Mouse (Mus musculus) kidney, embryonic 15.5 days (tissue): ENCODE data around the gene Olfr535. TPM values are rescaled to one million over a fixed set of nuclear protein-coding genes. Genes with fewer than 3 reads are reported as not detected.
"Not testable (repeated sequence)": the region's sequence is repeated elsewhere in the genome, so short reads cannot be mapped to it uniquely, and the experiment has no call there.

Source experiments
- ATAC-seq: fragments of 200-750 bp; cut with Nextera tagmentation; replicated peaks from 2 replicates; pipeline ENCODE4 v1.8.0; 2017; ENCODE audit warnings: moderate TSS enrichment; ENCODE audit not compliant: low FRiP score
- H3K27ac ChIP-seq: fragments of 300-500 bp; sonication (generic); 2 replicates; pipeline ENCODE4 v1.5.1; 2015; ENCODE audit warnings: mild to moderate bottlenecking, inconsistent platforms
- H3K27me3 ChIP-seq: fragments of 300-500 bp; sonication (generic); 2 replicates; pipeline ENCODE4 v1.6.1; 2015; ENCODE audit warnings: inconsistent platforms
- H3K36me3 ChIP-seq: fragments of 300-500 bp; sonication (generic); 2 replicates; pipeline ENCODE4 v1.6.1; 2015; ENCODE audit warnings: inconsistent platforms
- H3K4me1 ChIP-seq: fragments of 300-500 bp; sonication (generic); 2 replicates; pipeline ENCODE4 v1.6.1; 2015; ENCODE audit warnings: inconsistent platforms
- H3K4me2 ChIP-seq: fragments of 300-500 bp; sonication (generic); 2 replicates; pipeline ENCODE4 v1.6.1; 2015; ENCODE audit warnings: moderate library complexity, mild to moderate bottlenecking, inconsistent platforms
- H3K4me3 ChIP-seq: fragments of 300-500 bp; sonication (generic); replicated peaks from 2 replicates; pipeline ENCODE4 v1.5.1; 2015; ENCODE audit warnings: mild to moderate bottlenecking, inconsistent platforms
- H3K9ac ChIP-seq: fragments of 300-500 bp; sonication (generic); 2 replicates; pipeline ENCODE4 v1.6.1; 2015; ENCODE audit warnings: mild to moderate bottlenecking, inconsistent platforms
- H3K9me3 ChIP-seq: fragments of 300-500 bp; sonication (generic); replicated peaks from 2 replicates; pipeline ENCODE4 v1.6.1; 2016; ENCODE audit warnings: inconsistent platforms
- WGBS: fragments of 180-500 bp; shearing (Covaris S2); methylation state at CpG from one replicate; pipeline ENCODE4 v1.1.7; 2015; ENCODE audit warnings: mixed read lengths; 5-methylcytosine and 5-hydroxymethylcytosine counted together
- polyA plus RNA-seq: library from polyadenylated mRNA; unstranded; fragments of >200 nt; fragmentation: Nextera tagmentation; extraction: Ambion mirVana; gene quantifications from 2 replicates; pipeline ENCODE4 v1.2.1, GENCODE M21; 2015

Gene Olfr535
- polyA plus RNA-seq: not detected in 2 replicates

GRCm38 (mm10) chr7:140483916-140484315 lies at the start of gene Olfr535:
Gene Olfr535 (plus strand): TSS chr7:140484216.
- Histone ChIP-seq H3K27me3 (no peaks in the 10 kb centered on the region), H3K4me3 (no peak within 1 kb of the TSS), H3K36me3 (no peaks in the 10 kb centered on the region), H3K9me3 (no peaks in the 10 kb centered on the region), H3K4me2 (no peak within 1 kb of the TSS), H3K9ac (no peak within 1 kb of the TSS), H3K4me1 (no peaks in the 10 kb centered on the region), H3K27ac (no peak within 1 kb of the TSS)
- ATAC-seq: no peak
- 76% methylated on average over 1 of the region's 1 CpGs for WGBS

- Histone ChIP-seq H3K4me3 (no peak overlapping the region), H3K27me3 (no peaks in the 10 kb centered on the region), H3K27ac (no peak overlapping the region), H3K9ac (no peak overlapping the region), H3K4me2 (no peak overlapping the region), H3K9me3 (no peaks in the 10 kb centered on the region), H3K4me1 (no peaks in the 10 kb centered on the region), H3K36me3 (no peaks in the 10 kb centered on the region)
- WGBS: 83% methylated on average over 1 of the region's 1 CpGs
- ATAC-seq: no peak
These were observed 40.9 kb upstream of the Olfr535 start for GRCm38 (mm10) chr7:140443141-140443540.

DNA sequence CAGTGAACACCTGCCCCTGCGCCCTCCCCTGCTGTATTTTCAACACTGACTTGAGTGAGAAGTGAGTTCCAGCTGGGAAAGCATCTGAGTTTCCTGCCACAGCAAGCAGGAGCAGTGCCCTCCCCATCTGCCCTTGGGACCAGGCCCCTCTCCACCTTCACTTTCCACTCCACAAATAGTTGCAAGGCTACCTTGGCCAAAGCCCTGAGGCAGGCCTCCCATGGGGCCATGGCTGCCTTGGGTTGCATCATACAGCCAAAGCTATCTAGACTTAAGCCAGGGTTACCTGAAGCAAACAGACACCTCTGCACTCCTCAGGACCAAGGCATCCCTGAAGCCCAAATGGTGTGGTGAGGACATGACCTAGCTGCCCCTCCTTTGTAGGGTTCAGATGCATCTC lies 20.9 kb upstream of the Olfr535 start, which contains the start of gene Olfr533:
Gene Olfr533 (plus strand): TSS at position 301 of the 400 bp plus-strand sequence.
- H3K4me3 ChIP-seq, H3K4me1 ChIP-seq, H3K4me2 ChIP-seq, H3K27ac ChIP-seq, H3K36me3 ChIP-seq, H3K9me3 ChIP-seq, H3K9ac ChIP-seq, ATAC-seq, H3K27me3 ChIP-seq: not testable (repeated sequence)
- WGBS: 80% methylated on average over 1 of the region's 1 CpGs

DNA sequence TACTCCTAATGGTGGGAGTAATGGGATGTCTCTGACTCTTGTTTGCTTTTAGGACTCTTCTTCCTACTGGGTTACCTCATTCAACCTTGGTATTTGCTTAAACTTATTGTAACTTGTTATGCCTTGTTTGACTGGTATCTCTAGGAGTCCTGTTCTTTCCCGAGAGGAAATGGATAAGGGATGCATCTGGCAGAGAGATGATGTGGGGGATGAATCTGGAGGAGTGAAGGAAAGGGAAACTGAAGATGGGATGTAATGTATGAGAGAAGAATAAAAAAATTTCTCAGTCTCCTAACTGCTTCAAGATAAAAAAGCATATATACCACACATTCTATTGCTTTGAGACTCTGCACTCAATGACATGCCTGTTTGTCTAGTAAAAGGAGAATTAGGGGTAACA lies 6.1 kb upstream of the Olfr535 start:
- no peak overlapping the region for H3K4me3 ChIP-seq
- no peak for ATAC-seq
- H3K9me3 ChIP-seq: no peaks in the 10 kb centered on the region; the same call in 1 of the 2 replicates
- no peaks in the 10 kb centered on the region for H3K4me1 ChIP-seq
- WGBS: 73% methylated on average over 1 of the region's 1 CpGs
- H3K36me3 ChIP-seq: no peaks in the 10 kb centered on the region
- no peak overlapping the region for H3K9ac ChIP-seq
- H3K27ac ChIP-seq: no peak overlapping the region
- no peaks in the 10 kb centered on the region for H3K27me3 ChIP-seq
- H3K4me2 ChIP-seq: no peak overlapping the region

DNA sequence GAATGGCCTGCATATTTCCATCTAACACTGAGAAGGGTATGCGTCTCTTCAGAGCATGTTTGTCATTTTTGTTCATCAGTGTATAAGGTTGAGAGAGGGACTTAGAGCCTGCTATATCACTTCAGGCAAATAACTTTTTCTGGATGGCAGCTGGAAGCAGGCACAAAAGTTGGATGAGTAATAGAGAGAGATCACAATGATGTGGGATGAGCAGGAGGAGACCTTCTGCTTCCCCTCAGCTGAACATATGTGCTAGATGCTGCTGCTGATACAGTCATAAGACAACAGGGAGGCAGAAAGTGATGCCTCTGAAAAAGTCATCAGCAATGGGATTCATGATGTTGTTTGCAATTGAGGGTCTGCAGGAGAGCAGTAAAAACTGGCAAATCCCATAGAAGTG lies 5.3 kb upstream of the Olfr535 start:
- H3K36me3 ChIP-seq: no peaks in the 10 kb centered on the region
- H3K9me3 ChIP-seq: no peaks in the 10 kb centered on the region; the same call in 1 of the 2 replicates
- H3K9ac ChIP-seq: no peak overlapping the region
- 98% methylated on average over 1 of the region's 1 CpGs for WGBS
- H3K27me3 ChIP-seq: no peaks in the 10 kb centered on the region
- H3K4me1 ChIP-seq: no peaks in the 10 kb centered on the region
- ATAC-seq: no peak
- no peak overlapping the region for H3K27ac ChIP-seq
- H3K4me3 ChIP-seq: no peak overlapping the region
- H3K4me2 ChIP-seq: no peak overlapping the region

DNA sequence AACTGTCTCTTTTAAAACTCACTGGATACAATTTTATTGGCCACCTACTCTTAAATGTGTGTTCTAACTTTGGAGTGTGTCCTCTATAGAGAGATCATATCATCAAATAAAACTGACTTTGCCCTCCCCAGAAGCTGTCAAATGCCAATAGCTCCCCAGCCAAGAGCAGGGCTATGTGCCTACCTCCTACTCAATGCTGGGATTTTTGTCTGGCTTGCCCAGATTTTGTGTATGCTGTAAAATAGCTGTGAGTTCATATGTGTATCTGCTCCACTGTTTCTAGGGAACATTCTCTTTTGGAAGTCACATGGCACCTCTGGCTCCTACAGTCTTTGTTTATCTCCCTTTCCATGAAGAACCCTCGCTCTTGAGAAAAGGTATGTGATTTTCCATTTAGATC lies 5.0 kb downstream of the Olfr535 start:
- Histone ChIP-seq H3K4me2 (no peak overlapping the region), H3K36me3 (no peaks in the 10 kb centered on the region), H3K9me3 (no peaks in the 10 kb centered on the region), H3K4me3 (no peak overlapping the region), H3K27me3 (no peaks in the 10 kb centered on the region), H3K4me1 (no peaks in the 10 kb centered on the region), H3K27ac (no peak overlapping the region), H3K9ac (no peak overlapping the region)
- ATAC-seq: no peak
- 88% methylated on average over 1 of the region's 1 CpGs for WGBS

GRCm38 (mm10) chr7:140494231-140494630 lies 10.2 kb downstream of the Olfr535 start:
- H3K4me3 ChIP-seq: no peak overlapping the region
- 11% methylated on average over 2 of the region's 2 CpGs for WGBS
- no peaks in the 10 kb centered on the region for H3K36me3 ChIP-seq
- H3K9me3 ChIP-seq: no peaks in the 10 kb centered on the region
- no peak overlapping the region for H3K9ac ChIP-seq
- H3K27ac ChIP-seq: no peak overlapping the region
- no peaks in the 10 kb centered on the region for H3K27me3 ChIP-seq
- no peak for ATAC-seq
- H3K4me2 ChIP-seq: no peak overlapping the region
- H3K4me1 ChIP-seq: no peaks in the 10 kb centered on the region

DNA sequence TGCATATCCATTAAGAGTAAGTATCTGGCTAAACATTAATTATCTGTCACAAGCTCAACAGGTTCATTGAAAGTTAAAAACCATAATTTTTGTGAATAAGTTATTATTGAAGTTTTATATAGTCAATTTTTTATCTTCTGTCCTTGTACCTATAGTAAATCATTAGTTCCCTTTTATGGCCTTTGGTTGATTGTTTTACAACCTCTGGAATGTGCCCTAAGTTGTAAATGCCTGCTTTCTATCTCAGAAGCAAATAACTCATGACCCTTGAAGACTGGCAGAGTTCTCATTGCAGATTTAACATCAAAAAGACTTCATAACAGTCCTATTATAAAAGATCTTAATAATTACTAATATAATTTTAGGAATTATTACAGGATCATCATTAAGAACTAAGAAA lies 10.7 kb downstream of the Olfr535 start:
- H3K27ac ChIP-seq: no peak overlapping the region
- H3K27me3 ChIP-seq: no peaks in the 10 kb centered on the region
- H3K9ac ChIP-seq: no peak overlapping the region
- H3K4me3 ChIP-seq: no peak overlapping the region
- no peaks in the 10 kb centered on the region for H3K4me1 ChIP-seq
- H3K4me2 ChIP-seq: no peak overlapping the region
- H3K9me3 ChIP-seq: no peaks in the 10 kb centered on the region
- H3K36me3 ChIP-seq: no peaks in the 10 kb centered on the region
- no peak for ATAC-seq

- WGBS: 59% methylated on average over 2 of the region's 2 CpGs
- not testable (repeated sequence) for H3K9me3 ChIP-seq, H3K27ac ChIP-seq, H3K4me3 ChIP-seq, H3K27me3 ChIP-seq, H3K36me3 ChIP-seq, ATAC-seq, H3K4me2 ChIP-seq, H3K4me1 ChIP-seq, H3K9ac ChIP-seq
These were observed 23.5 kb downstream of the Olfr535 start, which contains the start of gene Olfr536 for GRCm38 (mm10) chr7:140507346-140508021. Gene Olfr536 (minus strand): TSS chr7:140507396.

- no peak for ATAC-seq
- H3K27me3 ChIP-seq: no peaks in the 10 kb centered on the region
- no peaks in the 10 kb centered on the region for H3K4me1 ChIP-seq
- H3K4me2 ChIP-seq: no peak overlapping the region
- 83% methylated on average over 2 of the region's 2 CpGs for WGBS
- H3K4me3 ChIP-seq: no peak overlapping the region
- no peaks in the 10 kb centered on the region for H3K9me3 ChIP-seq
- H3K9ac ChIP-seq: no peak overlapping the region
- H3K27ac ChIP-seq: no peak overlapping the region
- no peaks in the 10 kb centered on the region for H3K36me3 ChIP-seq
These were observed 55.7 kb downstream of the Olfr535 start for GRCm38 (mm10) chr7:140539746-140540145.

Other genes with a start within 250 kb of the Olfr535 start
- gene 5830411N06Rik, start 236.9 kb upstream of the Olfr535 start, polyA plus RNA-seq: not detected in 2 replicates
- not detected in 2 replicates for gene Olfr525, start 163.4 kb upstream of the Olfr535 start, polyA plus RNA-seq
- not detected in 2 replicates for gene Olfr527, start 150.2 kb upstream of the Olfr535 start, polyA plus RNA-seq
- not detected in 2 replicates for gene Olfr60, start 122.5 kb upstream of the Olfr535 start, polyA plus RNA-seq
- not detected in 2 replicates for gene Olfr530, start 107.9 kb upstream of the Olfr535 start, polyA plus RNA-seq
- gene Olfr531, start 81.3 kb upstream of the Olfr535 start, polyA plus RNA-seq: not detected in 2 replicates
- not detected in 2 replicates for gene Olfr532, start 62.6 kb upstream of the Olfr535 start, polyA plus RNA-seq
- not detected in 2 replicates for gene Olfr533, start 20.8 kb upstream of the Olfr535 start, polyA plus RNA-seq
- gene Olfr536, start 23.2 kb downstream of the Olfr535 start, polyA plus RNA-seq: not detected in 2 replicates
- gene Olfr538, start 83.7 kb downstream of the Olfr535 start, polyA plus RNA-seq: not detected in 2 replicates
- gene Olfr46, start 117.1 kb downstream of the Olfr535 start, polyA plus RNA-seq: not detected in 2 replicates
- gene Olfr61, start 144.8 kb downstream of the Olfr535 start, polyA plus RNA-seq: not detected in 2 replicates
- not detected in 2 replicates for gene Olfr53, start 162.2 kb downstream of the Olfr535 start, polyA plus RNA-seq
- not detected in 2 replicates for gene Olfr539, start 175.7 kb downstream of the Olfr535 start, polyA plus RNA-seq
- not detected in 2 replicates for gene Olfr45, start 197.7 kb downstream of the Olfr535 start, polyA plus RNA-seq
- not detected in 2 replicates for gene Olfr541, start 213.1 kb downstream of the Olfr535 start, polyA plus RNA-seq